ENCODE assay signal across 8 mouse cellular contexts in the genomic region with DNA sequence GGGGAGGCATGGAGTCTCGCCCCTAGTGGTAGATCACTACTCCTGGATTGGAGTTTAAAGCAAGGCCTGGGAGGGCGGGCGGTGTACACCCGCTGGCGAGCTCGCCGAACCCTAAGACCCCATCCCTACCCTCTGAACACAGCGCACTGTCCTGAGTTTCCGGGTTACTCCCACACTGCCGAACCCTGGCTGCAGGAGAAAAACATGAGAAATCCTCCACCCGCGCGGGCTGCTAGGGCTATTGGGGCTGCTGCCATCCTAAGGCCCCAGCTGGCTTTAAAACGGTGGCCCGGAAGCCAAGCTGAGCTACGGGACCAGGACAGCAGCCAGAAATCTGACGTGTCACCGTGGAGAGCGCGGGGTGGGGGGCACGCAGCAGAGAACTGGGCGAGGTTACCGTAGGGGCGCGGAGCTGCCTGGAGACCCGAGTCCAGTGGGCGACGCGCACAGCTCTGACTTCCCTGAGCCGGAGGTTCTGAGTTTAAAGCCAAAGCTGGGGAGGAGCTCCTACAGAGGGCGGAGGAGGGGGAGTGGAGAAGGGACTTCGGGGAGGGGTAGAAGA. TPM values are rescaled to one million over a fixed set of nuclear protein-coding genes. Genes with fewer than 3 reads are reported as not detected.
DNase-seq lines count a peak whose midpoint lies in the region; ATAC-seq lines count a peak whose summit lies in the region.

A gene (minus strand): TSS at position 546 of the 562 bp plus-strand sequence.

- H3K9me3 ChIP-seq in intestine, embryonic 15.5 days = no peaks in the 10 kb centered on the region
- H3K9me3 ChIP-seq in megakaryocyte, embryonic 14.5 days = peaks cover 13% of the 10 kb centered on the region

- peak within 1 kb of the TSS; percentile 83 for H3K9ac ChIP-seq in intestine, embryonic 15.5 days

- intact Hi-C loops in left cerebral cortex, postnatal 14 days (cut with DNase I) = no loop called here

- peak within 1 kb of the TSS; percentile 87 for H3K4me2 ChIP-seq in intestine, embryonic 15.5 days (replicated peaks)

- H3K4me3 ChIP-seq in intestine, embryonic 15.5 days (replicated peaks) = peak within 1 kb of the TSS; percentile 60
- peak within 1 kb of the TSS; percentile 90 for H3K4me3 ChIP-seq in megakaryocyte, embryonic 14.5 days (replicated peaks)

- under 1% methylated on average over 32 of the region's 32 CpGs for WGBS in intestine, embryonic 15.5 days

- no peaks in the 10 kb centered on the region for H3K36me3 ChIP-seq in intestine, embryonic 15.5 days
- H3K36me3 ChIP-seq in megakaryocyte, embryonic 14.5 days (replicated peaks; ENCODE audit: low read length) = no peaks in the 10 kb centered on the region

- no peaks in the 10 kb centered on the region for H3K27me3 ChIP-seq in intestine, embryonic 15.5 days (replicated peaks)
- H3K27me3 ChIP-seq in megakaryocyte, embryonic 14.5 days (replicated peaks) = peaks cover 32% of the 10 kb centered on the region

- peak within 1 kb of the TSS; percentile 95 for H3K27ac ChIP-seq in intestine, embryonic 15.5 days

- peaks cover 13% of the 10 kb centered on the region for H3K4me1 ChIP-seq in intestine, embryonic 15.5 days (replicated peaks)
- peaks cover 16% of the 10 kb centered on the region for H3K4me1 ChIP-seq in megakaryocyte, embryonic 14.5 days

- DNase-seq in adrenal gland, postnatal 25 days = peak; percentile 70
- DNase-seq in embryo, embryonic 9.5 days (ENCODE audit: extremely low spot score) = peak; percentile 74
- no peak for DNase-seq in gonadal fat pad, adult 2 months (ENCODE audit: low read depth)
- peak; percentile 52 to 64 for DNase-seq in left cerebral cortex, postnatal 14 days (ENCODE audit: low spot score in 2 of 2)
- DNase-seq in right cerebral cortex, postnatal 10 days (ENCODE audit: low spot score in 2 of 2) = peak; percentile 71 to 74

- ATAC-seq in intestine, embryonic 15.5 days = peak; percentile 79
- ATAC-seq in erythroid progenitor cell, adult 5-6 weeks (replicated peaks; ENCODE audit: low FRiP score, poor library complexity, severe bottlenecking) = no peak

RNA-seq across cellular contexts. Expression of the gene that starts here (rescaled TPM):
- 15.9 and 22.8 TPM in 2 replicates for total RNA-seq in adrenal gland, postnatal 25 days (2021)
- polyA plus RNA-seq in gonadal fat pad, adult 2 months (2012; rRNA removed) = 19.5 and 20.4 TPM in 2 replicates
- 47.4 and 49.6 TPM in 2 replicates for polyA plus RNA-seq in intestine, embryonic 15.5 days (2015; fragmentation: Nextera tagmentation; extraction: Ambion mirVana)
- 1 to 10 TPM; 2.5 to 2.6 TPM for total RNA-seq in left cerebral cortex, postnatal 14 days (2021)
- polyA plus RNA-seq in megakaryocyte, embryonic 14.5 days (2012; ENCODE audit: insufficient read depth, low replicate concordance) = 1.6 TPM in 1 of 2 replicates, not detected in the other
- total RNA-seq in erythroid progenitor cell, adult 5-6 weeks (2015; ENCODE audit: low replicate concordance) = not detected in 2 replicates
- not detected in 2 replicates for total RNA-seq in erythroid progenitor cell, adult 5-6 weeks (2017; ENCODE audit: low replicate concordance)
